In the genomic region with DNA sequence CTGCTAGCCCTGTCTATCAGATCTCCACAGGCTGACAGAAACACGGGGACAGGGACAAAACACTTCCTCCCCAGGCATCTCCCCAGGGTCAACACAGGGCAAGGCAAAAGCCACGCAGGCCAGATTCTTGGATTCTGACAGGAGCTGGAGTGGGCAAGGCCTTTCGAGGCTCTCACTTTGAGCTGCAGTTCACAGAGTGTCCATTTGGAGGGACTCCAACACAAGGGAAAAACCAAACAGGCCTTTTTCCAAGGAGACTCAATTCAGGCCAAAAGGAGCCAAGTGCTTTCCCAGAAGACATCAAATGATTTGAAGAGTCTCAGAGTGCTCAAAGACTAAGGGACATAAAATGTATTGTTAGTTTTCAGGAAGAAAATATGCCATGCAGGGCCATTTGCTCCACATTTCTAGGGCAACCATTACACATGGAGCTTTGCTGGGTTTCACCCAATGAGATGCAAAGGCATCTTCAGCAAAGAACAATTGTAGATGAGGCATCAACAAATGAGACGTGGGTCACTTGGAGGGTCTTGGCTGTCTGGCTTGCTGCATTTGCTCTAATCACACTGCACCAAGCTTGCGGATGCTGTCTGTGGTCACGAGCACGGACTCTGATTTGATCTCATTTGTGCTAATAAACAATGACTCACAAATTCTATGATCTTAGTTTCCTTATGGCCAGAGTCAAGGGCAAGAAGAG, we compare ENCODE assay signal across 8 mouse cellular contexts.
DNase-seq lines count a peak whose midpoint lies in the region; ATAC-seq and TF ChIP-seq lines count a peak whose summit lies in the region.

No protein-coding gene starts in this region.

- H3K9me3 ChIP-seq in midbrain, postnatal 0 days (ENCODE audit: low read length), result no peaks in the 10 kb centered on the region

- peak; percentile 57 to 83 for DNase-seq in adrenal gland, adult (ENCODE audit: inconsistent age in 2 of 2, low spot score in 1 of 2)
- DNase-seq in adrenal gland, postnatal 4 days (ENCODE audit: low spot score in 2 of 2), result no peak
- peak; percentile 71 for DNase-seq in MN1 (ENCODE audit: low spot score)
- peak; percentile 70 to 78 for DNase-seq in cerebellum, postnatal 25 days
- DNase-seq in heart, postnatal 14 days, result peak; percentile 55 to 71
- peak; percentile 39 to 47 for DNase-seq in layer of hippocampus, postnatal 36 days
- peak; percentile 85 for DNase-seq in midbrain, postnatal 0 days (ENCODE audit: low spot score)
- DNase-seq in c-Kit-positive CD71-positive TER-119-positive erythroid progenitor cells, embryonic 14.5 days (ENCODE audit: low spot score), result no peak

- H3K4me2 ChIP-seq in midbrain, postnatal 0 days (ENCODE audit: low read depth, low read length, poor library complexity, severe bottlenecking), result no peak overlapping the region

- H3K4me1 ChIP-seq in midbrain, postnatal 0 days (ENCODE audit: insufficient read depth, low read length), result no peaks in the 10 kb centered on the region

- H3K36me3 ChIP-seq in midbrain, postnatal 0 days (ENCODE audit: insufficient read depth, low read length), result no peaks in the 10 kb centered on the region

- no peak for ATAC-seq in midbrain, postnatal 0 days (ENCODE audit: low FRiP score)

- peak; percentile 86 for TF ChIP-seq CTCF in midbrain, postnatal 0 days (IDR thresholded peaks at IDR 0.05)

- intact Hi-C loops in heart, postnatal 14 days (cut with DNase I), result loop anchor here (1.0 to 10.0 kb wide), 3 partner anchors 101 to 899 kb away; a partner anchor contains a TSS

- WGBS in midbrain, postnatal 0 days, result 60% methylated on average over 7 of the region's 7 CpGs

- no peak overlapping the region for H3K27ac ChIP-seq in midbrain, postnatal 0 days (ENCODE audit: low read depth, low read length)

- no peak overlapping the region for H3K9ac ChIP-seq in midbrain, postnatal 0 days (replicated peaks; ENCODE audit: low read length, poor library complexity, severe bottlenecking)

- H3K4me3 ChIP-seq in midbrain, postnatal 0 days (ENCODE audit: low read depth, low read length), result no peak overlapping the region

- no peaks in the 10 kb centered on the region for H3K27me3 ChIP-seq in midbrain, postnatal 0 days (ENCODE audit: insufficient read depth, low read length)

Comparison
In these comparisons a context has a peak if more than half of its experiments do, and no peak if none do; other contexts are left out.
1. DNase-seq: peak in adrenal gland, adult (2 of 2), MN1 (single experiment), cerebellum, postnatal 25 days (2 of 2), heart, postnatal 14 days (2 of 2), layer of hippocampus, postnatal 36 days (2 of 2) and midbrain, postnatal 0 days (single experiment); none in adrenal gland, postnatal 4 days (0 of 2) and c-Kit-positive CD71-positive TER-119-positive erythroid progenitor cells, embryonic 14.5 days (single experiment).